Comparison of ENCODE assay signal across 14 mouse cellular contexts in genomic region chr7:84722804-84723459, GRCm38 (mm10). TPM values are rescaled to one million over a fixed set of nuclear protein-coding genes. Genes with fewer than 3 reads are reported as not detected.
DNase-seq lines count a peak whose midpoint lies in the region; ATAC-seq lines count a peak whose summit lies in the region.
"Had no signal": no experiment of that assay in that cellular context is flagged by ENCODE, and none has a peak within 500 bp of the region (broad histone marks: within the 10 kb centered on the region; RNA-seq: fewer than 3 reads in every experiment).

No protein-coding gene starts in this region.

- H3K9ac ChIP-seq in heart, embryonic 12.5 days: no peak overlapping the region
- H3K9ac ChIP-seq in liver, embryonic 13.5 days: peak overlapping the region; percentile 47; the same call in 1 of the 2 replicates
- H3K9ac ChIP-seq: hindbrain, embryonic 15.5 days; limb, embryonic 15.5 days; midbrain, embryonic 15.5 days; neural tube, embryonic 15.5 days had no signal

- no peaks in the 10 kb centered on the region for H3K36me3 ChIP-seq in heart, embryonic 12.5 days
- H3K36me3 ChIP-seq in liver, embryonic 13.5 days: no peaks in the 10 kb centered on the region
- H3K36me3 ChIP-seq: hindbrain, embryonic 15.5 days; limb, embryonic 15.5 days; midbrain, embryonic 15.5 days; neural tube, embryonic 15.5 days had no signal

- 26% methylated on average over 7 of the region's 7 CpGs for WGBS in heart, embryonic 12.5 days
- WGBS in liver, embryonic 13.5 days (ENCODE audit: insufficient replicate concordance): 11% methylated on average over 7 of the region's 7 CpGs

- DNase-seq in heart, postnatal 25 days (ENCODE audit: low spot score): no peak
- peak; percentile 17 for DNase-seq in c-Kit-positive CD71-negative TER-119-negative erythroid progenitor cells, embryonic 14.5 days (ENCODE audit: low read depth)
- peak; percentile 89 for DNase-seq in liver, embryonic 13.5 days
- peak; percentile 75 for DNase-seq in spleen, postnatal 4 days (ENCODE audit: low spot score in 2 of 2)
- DNase-seq in ovary, postnatal 14 days (ENCODE audit: low spot score): no peak
- DNase-seq in urinary bladder, postnatal 4 days (ENCODE audit: low spot score in 2 of 2): no peak
- DNase-seq in kidney, adult 11 months: no peak
- DNase-seq: cerebellum, adult 11-12 months; kidney, postnatal 14 days had no signal

- H3K27me3 ChIP-seq in heart, embryonic 12.5 days (replicated peaks): no peaks in the 10 kb centered on the region
- no peaks in the 10 kb centered on the region for H3K27me3 ChIP-seq in liver, embryonic 13.5 days
- H3K27me3 ChIP-seq: hindbrain, embryonic 15.5 days; limb, embryonic 15.5 days; midbrain, embryonic 15.5 days; neural tube, embryonic 15.5 days had no signal

- H3K4me2 ChIP-seq in heart, embryonic 12.5 days: 0 out of 2 replicates have a peak overlapping the region, but pooled peaks have one; percentile 1
- H3K4me2 ChIP-seq in liver, embryonic 13.5 days: peak overlapping the region; percentile 62
- H3K4me2 ChIP-seq: hindbrain, embryonic 15.5 days; limb, embryonic 15.5 days; midbrain, embryonic 15.5 days; neural tube, embryonic 15.5 days had no signal

- H3K4me3 ChIP-seq in heart, embryonic 12.5 days: no peak overlapping the region
- peak overlapping the region; percentile 19; the same call in 1 of the 2 replicates for H3K4me3 ChIP-seq in liver, embryonic 13.5 days (replicated peaks)
- H3K4me3 ChIP-seq: hindbrain, embryonic 15.5 days; limb, embryonic 15.5 days; midbrain, embryonic 15.5 days; neural tube, embryonic 15.5 days had no signal

- ATAC-seq in heart, embryonic 12.5 days (ENCODE audit: insufficient number of reproducible peaks, low FRiP score): peak; percentile 97
- ATAC-seq in liver, embryonic 13.5 days (ENCODE audit: low read depth): peak; percentile 100
- ATAC-seq: midbrain, embryonic 15.5 days had no signal

- no peaks in the 10 kb centered on the region for H3K9me3 ChIP-seq in heart, embryonic 12.5 days (replicated peaks)
- H3K9me3 ChIP-seq in liver, embryonic 13.5 days (replicated peaks): no peaks in the 10 kb centered on the region
- H3K9me3 ChIP-seq: hindbrain, embryonic 15.5 days; limb, embryonic 15.5 days; midbrain, embryonic 15.5 days; neural tube, embryonic 15.5 days had no signal

- intact Hi-C loops in heart, postnatal 25 days (cut with DNase I): no loop called here

- peaks cover 8% of the 10 kb centered on the region; the same call in 1 of the 2 replicates for H3K4me1 ChIP-seq in heart, embryonic 12.5 days (replicated peaks)
- H3K4me1 ChIP-seq in liver, embryonic 13.5 days (replicated peaks): peaks cover 40% of the 10 kb centered on the region
- H3K4me1 ChIP-seq: hindbrain, embryonic 15.5 days; limb, embryonic 15.5 days; midbrain, embryonic 15.5 days; neural tube, embryonic 15.5 days had no signal

- H3K27ac ChIP-seq in heart, embryonic 12.5 days (ENCODE audit: poor library complexity, severe bottlenecking): no peak overlapping the region
- peak overlapping the region; percentile 93 for H3K27ac ChIP-seq in liver, embryonic 13.5 days
- H3K27ac ChIP-seq: hindbrain, embryonic 15.5 days; limb, embryonic 15.5 days; midbrain, embryonic 15.5 days; neural tube, embryonic 15.5 days had no signal

RNA-seq across cellular contexts. Expression of gene Zfand6, which starts 33.2 kb away (rescaled TPM):
- 163 and 170 TPM in 2 replicates for polyA plus RNA-seq in heart, embryonic 12.5 days (2016; fragmentation: Nextera tagmentation; extraction: Ambion mirVana)
- 100 to 1,000 TPM in 1 of 2 experiments, 10 to 100 TPM in 1; 96.6 to 101 TPM for total RNA-seq in heart, postnatal 25 days (2021)
- polyA plus RNA-seq in liver, embryonic 13.5 days (2015; fragmentation: Nextera tagmentation; extraction: Ambion mirVana): 129 and 146 TPM in 2 replicates

Comparison
In these comparisons a context has a peak if more than half of its experiments do, and no peak if none do; other contexts are left out.
1. DNase-seq: peak in c-Kit-positive CD71-negative TER-119-negative erythroid progenitor cells, embryonic 14.5 days (single experiment), liver, embryonic 13.5 days (single experiment) and spleen, postnatal 4 days (2 of 2); none in heart, postnatal 25 days (single experiment), ovary, postnatal 14 days (single experiment), urinary bladder, postnatal 4 days (0 of 2) and kidney, adult 11 months (single experiment).